Mouse (Mus musculus) gonadal fat pad, adult 2 months (tissue): ENCODE measurements around the gene Cobl. TPM values are rescaled to one million over a fixed set of nuclear protein-coding genes. Genes with fewer than 3 reads are reported as not detected.
A peak's percentile ranks its signal among the peaks of the same experiment; 100 is the strongest.

ENCODE experiments used
- DNase-seq: peaks from one replicate; pipeline ENCODE4 v3.0.0-alpha.2; 2012; ENCODE audit warnings: low read depth
- polyA plus RNA-seq: library from polyadenylated mRNA; depleted of rRNA; stranded (reverse); fragments of >200 nt; gene quantifications from 2 replicates; pipeline ENCODE4 v1.2.3, GENCODE M21; 2012

Cobl gene
- polyA plus RNA-seq, 1 experiment = 2.6 TPM

GRCm38 (mm10) chr11:12444215-12444614, 20.5 kb downstream of the Cobl start:
- no peak for DNase-seq

DNA sequence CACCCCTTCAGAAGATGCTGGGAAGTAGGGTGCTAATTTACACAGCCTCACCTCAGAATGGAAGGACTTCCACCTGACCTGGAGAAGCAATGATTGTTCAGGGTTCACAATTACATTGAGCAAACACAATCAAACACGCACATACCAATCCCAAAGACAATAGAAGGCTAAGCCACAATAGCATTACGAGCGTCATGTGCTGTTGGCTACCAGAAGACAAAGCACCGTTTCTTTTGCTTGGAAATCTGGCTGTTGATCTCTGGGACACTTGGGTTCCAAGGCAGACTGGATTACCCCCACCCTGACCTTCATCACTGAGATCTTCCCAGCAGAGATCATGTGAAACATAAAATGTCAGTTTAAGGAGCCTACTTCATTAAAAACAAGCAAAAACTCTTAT, 21.1 kb downstream of the Cobl start:
- DNase-seq = no peak

- no peak for DNase-seq
These were observed 21.6 kb downstream of the Cobl start for GRCm38 (mm10) chr11:12443185-12443584.

DNA sequence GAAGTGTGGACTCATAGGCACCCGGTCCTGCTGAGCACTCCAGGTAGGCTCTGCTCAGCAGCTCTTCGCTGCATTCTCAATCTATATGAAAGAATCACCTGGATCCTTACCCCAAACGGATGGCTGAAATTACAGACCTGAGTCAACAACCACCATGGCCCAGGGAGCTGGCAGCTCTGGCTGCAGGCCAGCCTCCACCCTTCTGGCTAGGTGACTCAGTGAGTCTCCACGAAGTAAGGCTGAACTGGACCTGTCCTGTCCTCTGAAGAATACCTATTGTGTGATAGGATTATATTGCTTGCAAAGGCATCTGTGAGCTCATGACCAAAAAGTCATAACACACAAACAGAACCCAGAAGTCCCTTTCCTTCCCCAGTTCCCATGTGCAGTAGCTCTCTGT, 22.5 kb downstream of the Cobl start:
- DNase-seq = no peak

- no peak for DNase-seq
These were observed 28.9 kb downstream of the Cobl start for GRCm38 (mm10) chr11:12435905-12436304.

DNA sequence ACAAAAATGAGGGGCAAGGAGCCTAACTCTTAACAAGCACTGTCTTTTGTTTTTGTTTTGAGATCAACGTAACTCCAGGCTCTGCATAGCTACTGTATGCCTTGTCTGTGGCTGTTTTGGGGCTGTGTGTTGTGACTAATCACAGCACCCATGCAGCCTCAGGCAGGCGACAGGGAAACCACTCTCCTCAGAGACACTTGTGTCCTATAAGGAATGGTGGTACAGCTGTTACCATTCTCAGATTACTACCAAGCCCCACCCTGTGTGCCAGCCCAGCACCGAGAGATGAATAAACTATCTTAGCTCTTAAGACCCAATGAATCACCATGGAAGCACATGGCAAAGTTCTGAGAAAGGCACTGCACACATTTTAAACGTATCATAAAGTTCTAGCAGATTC, 29.7 kb downstream of the Cobl start:
- no peak for DNase-seq

- no peak for DNase-seq
These were observed 30.2 kb downstream of the Cobl start for GRCm38 (mm10) chr11:12434597-12434996.

- DNase-seq = no peak
These were observed 32.8 kb downstream of the Cobl start for GRCm38 (mm10) chr11:12431911-12432310.

DNA sequence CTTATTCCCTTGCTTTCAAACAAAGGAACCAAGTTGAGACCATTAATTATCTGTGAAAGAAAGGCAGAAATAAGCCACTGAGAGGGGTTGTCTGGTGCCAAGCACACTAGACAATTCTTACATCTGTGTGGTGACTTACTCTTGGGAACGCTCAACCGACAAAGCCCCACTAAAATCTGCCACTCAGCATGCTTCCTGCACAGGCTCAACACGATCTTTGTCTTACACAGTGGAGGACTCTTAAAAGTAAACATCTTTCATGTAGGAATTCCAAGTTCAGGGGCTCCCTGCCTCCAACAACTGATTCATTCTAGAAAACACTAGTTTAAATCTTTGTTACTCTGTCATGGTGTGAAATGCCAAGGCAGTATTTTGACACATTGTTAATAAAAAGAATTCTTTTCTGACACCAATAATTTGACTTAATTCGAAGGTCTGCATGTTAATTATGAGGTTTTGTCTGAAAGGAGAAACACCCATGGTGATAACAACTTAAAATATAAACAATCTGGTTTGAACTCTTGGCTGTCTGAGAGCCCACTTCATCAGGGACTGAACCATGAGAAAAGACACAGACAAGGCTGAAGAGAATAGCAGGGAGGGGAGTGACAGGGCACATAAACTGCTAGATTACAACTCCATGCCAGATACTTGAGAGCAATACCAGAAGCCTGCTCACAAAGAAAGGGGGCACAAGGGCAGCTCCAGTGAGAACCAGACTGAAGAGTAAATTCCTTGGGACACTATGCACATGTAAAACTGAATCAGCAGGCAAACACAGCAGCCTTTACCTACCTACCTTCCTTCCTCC, 34.3 kb downstream of the Cobl start:
- no peak for DNase-seq

DNA sequence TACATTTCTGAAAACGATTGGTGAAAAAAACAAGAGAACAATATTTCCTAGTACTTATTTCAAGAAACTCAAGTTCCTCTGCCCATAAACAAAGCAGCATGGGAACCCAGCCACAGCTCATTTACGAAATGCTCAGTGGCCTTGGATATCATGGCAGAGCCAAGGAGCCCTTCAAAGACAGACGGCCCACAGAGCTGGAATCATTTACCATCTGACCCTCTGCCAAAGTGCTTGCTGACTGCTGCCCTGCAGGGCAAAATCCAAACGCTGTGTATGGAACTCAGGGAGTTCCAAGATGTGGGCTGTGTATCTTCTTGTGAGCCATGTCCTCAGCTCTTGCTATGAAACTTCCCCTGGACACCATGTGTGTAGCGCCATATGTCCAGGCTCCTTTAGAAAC, 38.0 kb downstream of the Cobl start:
- DNase-seq = no peak

DNA sequence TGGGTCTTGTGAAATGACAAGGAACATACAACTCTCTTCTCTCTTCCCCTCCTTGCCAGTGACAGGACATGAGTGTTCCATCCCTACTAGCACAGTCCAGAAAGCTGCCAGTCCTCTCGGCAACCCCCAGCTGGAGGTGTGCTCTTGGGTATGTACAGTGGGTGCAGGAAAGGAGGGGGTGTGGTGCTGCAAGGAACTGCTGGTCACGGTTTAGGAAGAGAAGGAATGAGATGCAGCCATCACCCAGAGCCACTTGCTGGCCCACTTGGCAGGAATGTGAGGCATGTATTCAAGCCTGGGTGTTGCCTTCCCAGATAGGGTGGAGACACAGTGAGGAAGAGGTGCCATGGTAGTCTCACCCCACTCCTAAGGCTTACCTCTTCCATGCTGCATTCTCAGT, 40.6 kb downstream of the Cobl start:
- DNase-seq = no peak

DNA sequence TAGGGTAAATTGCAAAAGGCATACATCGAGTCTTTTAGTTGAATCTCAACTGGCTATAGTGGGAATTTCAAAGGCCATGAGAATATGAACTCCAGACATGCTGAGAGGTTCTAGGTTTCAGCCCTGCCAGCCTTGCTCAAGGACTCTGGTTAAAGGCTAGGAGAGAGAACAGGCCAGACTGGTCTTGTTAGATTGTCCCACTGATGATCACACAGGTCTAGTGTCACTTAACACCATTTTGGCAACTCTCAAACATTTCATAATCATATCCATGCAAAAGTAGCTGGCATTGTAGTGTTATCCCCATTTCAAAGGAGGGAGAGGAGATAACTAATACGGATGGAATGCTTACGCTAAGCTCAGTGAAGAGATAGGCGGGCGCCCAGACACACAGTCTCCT, 43.6 kb downstream of the Cobl start:
- DNase-seq = peak; percentile 56

- DNase-seq = no peak
These were observed 44.6 kb downstream of the Cobl start for GRCm38 (mm10) chr11:12420146-12420545.

GRCm38 (mm10) chr11:12416899-12417298, 47.9 kb downstream of the Cobl start:
- no peak for DNase-seq

DNA sequence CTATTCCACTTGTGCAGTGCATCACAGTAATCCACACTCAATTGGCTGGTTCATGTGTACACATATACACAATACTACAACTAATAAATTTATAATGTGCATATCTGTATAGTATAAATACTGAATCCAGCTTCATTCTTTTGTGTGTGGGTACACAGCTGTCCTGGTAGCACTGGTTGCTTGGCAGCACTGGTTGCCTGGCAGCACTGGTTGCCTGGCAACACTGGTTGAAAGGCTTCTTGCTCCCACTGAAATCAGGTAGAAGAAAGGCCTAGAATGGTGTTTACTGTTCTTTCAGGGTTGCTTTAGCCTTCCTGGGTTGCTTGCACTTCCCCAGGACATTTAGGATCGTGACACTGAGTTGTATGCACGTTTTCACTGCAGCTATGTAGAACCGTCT, 49.4 kb downstream of the Cobl start:
- DNase-seq = no peak

DNA sequence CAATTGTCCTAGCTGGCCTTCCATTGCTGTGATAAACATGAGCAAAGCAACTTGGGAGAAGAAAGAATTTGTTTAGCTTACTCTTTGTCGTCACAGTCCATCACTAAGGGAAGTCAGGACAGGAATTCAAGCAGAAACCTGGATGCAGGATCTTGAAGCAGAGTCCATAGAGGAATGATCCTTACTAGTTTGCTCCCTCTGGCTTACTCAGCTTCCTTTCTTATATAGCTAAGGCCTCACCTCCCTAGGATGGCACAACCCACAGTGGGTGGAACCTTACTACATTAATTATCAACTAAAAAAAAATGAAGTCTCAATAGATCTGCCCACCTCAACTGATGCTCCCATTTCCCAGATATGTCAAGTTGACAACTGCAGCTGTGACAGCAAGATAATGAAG, 52.8 kb downstream of the Cobl start:
- DNase-seq = no peak

GRCm38 (mm10) chr11:12411075-12411807, 53.5 kb downstream of the Cobl start:
- no peak for DNase-seq

GRCm38 (mm10) chr11:12409463-12409862, 55.3 kb downstream of the Cobl start:
- no peak for DNase-seq

DNA sequence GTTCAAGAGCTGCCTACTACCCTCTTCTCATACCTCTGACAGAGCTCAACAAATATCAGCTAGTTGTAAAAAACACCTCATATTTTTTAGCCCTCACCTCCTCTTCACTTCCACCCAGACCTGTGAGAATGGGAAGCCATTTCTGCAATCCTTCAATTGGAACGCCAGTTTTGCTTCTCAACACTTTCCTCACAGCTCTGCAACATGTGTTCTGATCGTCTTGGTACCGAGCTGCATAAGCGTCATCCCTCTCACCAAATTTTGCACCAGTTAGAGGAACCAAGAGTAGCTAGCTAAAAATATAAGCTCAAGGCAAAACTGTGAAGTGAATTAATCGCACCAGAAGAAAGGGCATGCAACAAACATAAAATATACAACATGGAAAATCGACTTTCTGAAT, 56.9 kb downstream of the Cobl start:
- DNase-seq = no peak

DNA sequence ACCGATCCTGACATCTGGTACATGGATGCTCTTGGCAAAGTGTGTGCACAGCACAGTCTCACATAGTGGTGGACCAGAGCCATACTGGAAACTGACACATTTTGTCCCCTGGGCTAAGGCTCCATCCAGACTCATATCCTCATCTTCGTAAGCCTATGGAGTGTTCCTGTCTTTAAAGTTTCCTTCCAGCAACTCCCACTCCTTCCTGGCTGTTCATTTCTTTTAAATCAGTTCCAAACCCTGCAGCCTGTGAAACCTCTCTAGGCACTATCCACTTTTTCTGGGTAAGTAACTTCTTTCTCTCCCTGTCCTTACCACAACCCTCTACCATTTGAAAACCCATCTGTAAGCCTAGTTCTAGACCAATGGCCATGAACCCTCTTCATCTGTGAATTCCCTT, 64.9 kb downstream of the Cobl start:
- DNase-seq = no peak

DNA sequence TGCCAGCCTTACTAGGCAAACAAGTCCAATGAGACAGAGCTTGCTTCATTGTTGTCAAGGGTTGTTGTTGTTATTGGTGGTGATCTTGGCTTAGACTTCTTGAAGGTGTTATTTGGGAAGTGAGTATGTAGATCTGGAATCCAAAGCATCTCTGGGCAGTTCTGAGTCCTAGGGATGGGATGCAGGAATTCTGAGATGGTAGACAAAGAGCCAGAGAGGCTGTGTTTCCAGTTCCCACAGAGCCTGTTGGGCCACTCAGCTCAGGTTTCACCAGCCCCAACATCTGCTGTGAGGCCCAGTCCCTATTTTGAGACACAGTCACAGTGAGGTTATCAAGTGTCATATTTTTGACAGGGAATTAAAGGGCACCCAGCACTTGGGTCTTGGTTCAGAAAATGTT, 68.6 kb downstream of the Cobl start:
- no peak for DNase-seq

GRCm38 (mm10) chr11:12394701-12395100, 70.1 kb downstream of the Cobl start:
- DNase-seq = no peak

DNA sequence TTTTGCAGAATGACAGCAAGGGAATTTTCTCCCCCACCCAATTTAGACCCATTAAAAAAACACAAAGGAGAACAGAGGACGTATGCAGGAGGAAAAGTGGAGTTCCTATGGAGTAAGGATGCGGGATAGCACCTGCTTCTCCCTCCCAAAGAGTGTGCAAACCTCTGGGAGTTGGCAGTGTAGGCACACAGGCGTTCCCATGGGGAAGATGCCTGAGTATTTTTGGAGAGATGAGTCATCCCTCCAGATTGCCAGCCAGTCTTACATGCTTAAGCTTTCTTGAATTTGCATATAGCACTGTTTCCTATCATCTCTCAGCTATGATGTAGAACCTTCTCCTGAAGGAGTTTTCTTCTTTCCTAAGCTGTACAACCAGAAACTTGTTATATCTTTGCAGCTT, 70.6 kb downstream of the Cobl start:
- DNase-seq = no peak
